Mouse (Mus musculus) testis, adult 2 months (tissue): ENCODE results near the gene Col5a1.

ENCODE experiments used
- CTCF ChIP-seq: fragments of 200-500 bp; IDR thresholded peaks from 2 replicates; pipeline ENCODE4 v1.5.1; 2012; ENCODE audit warnings: low read depth, mild to moderate bottlenecking, inconsistent platforms, low read length, moderate library complexity; ENCODE audit not compliant: control insufficient read depth, insufficient read depth, insufficient replicate concordance
- POLR2A ChIP-seq: fragments of 200-500 bp; IDR thresholded peaks from 2 replicates; pipeline ENCODE4 v1.6.1; 2012; ENCODE audit warnings: low read depth, mild to moderate bottlenecking, inconsistent platforms, low read length, moderate library complexity; ENCODE audit not compliant: control insufficient read depth

GRCm38 (mm10) chr2:27872276-27872675 is 13.9 kb upstream of the Col5a1 start:
- no peak for TF ChIP-seq POLR2A
- TF ChIP-seq CTCF, result no peak
